Mouse (Mus musculus) heart, adult 2 months (tissue): ENCODE measurements around the gene Bcar3.

Experiments used
- CTCF ChIP-seq: fragments of 200-600 bp; IDR thresholded peaks from 2 replicates; pipeline ENCODE4 v1.8.1; 2022; ENCODE audit warnings: antibody characterized with exemption, mild to moderate bottlenecking, moderate library complexity
- POLR2A ChIP-seq: fragments of 200-500 bp; IDR thresholded peaks from 2 replicates; pipeline ENCODE4 v1.6.1; 2011; ENCODE audit warnings: mild to moderate bottlenecking, low read depth, low read length, control low read depth; ENCODE audit not compliant: insufficient read depth

- TF ChIP-seq POLR2A = no peak
- no peak for TF ChIP-seq CTCF
Measured at GRCm38 (mm10) chr3:122372617-122373016, 78.7 kb downstream of the Bcar3 start.
